Mouse (Mus musculus) E14TG2a.4 (cell line): ENCODE data around the gene Pcnx4.

Experiments
- CTCF ChIP-seq: conservative IDR thresholded peaks from 2 replicates; pipeline ENCODE4 v1.5.1; 2014; ENCODE audit warnings: low read length
- POU5F1 ChIP-seq: IDR thresholded peaks from 2 replicates; pipeline ENCODE4 v1.6.1; 2014; ENCODE audit warnings: low read length, borderline replicate concordance

- no peak for TF ChIP-seq CTCF
- no peak for TF ChIP-seq POU5F1
Measured at GRCm38 (mm10) chr12:72519352-72519751, 16.8 kb upstream of the Pcnx4 start.
